Mouse (Mus musculus) MEL (cell line): ENCODE data around the gene Ly6g6d. TPM values are rescaled to one million over a fixed set of nuclear protein-coding genes. Genes with fewer than 3 reads are reported as not detected.

Experiments
- DNase-seq: peaks from one replicate; pipeline ENCODE4 v3.0.0; 2011; ENCODE audit warnings: low read depth, low spot score
- H3K27ac ChIP-seq: 2 replicates; pipeline ENCODE4 v1.5.1; 2012; ENCODE audit warnings: low read depth, mild to moderate bottlenecking, control low read depth, low read length, moderate library complexity; ENCODE audit not compliant: control insufficient read depth
- H3K27me3 ChIP-seq, 2 experiments: fragments of 150-350 bp in 1 of 2; sonication (generic) in 1 of 2; 2 replicates each; pipeline ENCODE4 v1.6.1; 2012; ENCODE audit warnings: low read length in 2 of 2, mild to moderate bottlenecking in 2 of 2, improper control_type of control experiment in 1 of 2, moderate library complexity in 1 of 2; ENCODE audit not compliant: insufficient read depth in 2 of 2, control insufficient read depth in 1 of 2
- H3K36me3 ChIP-seq, 2 experiments: 2 replicates each; pipeline ENCODE4 v1.6.1; 2012 to 2014; ENCODE audit warnings: low read length in 2 of 2, improper control_type of control experiment in 1 of 2, inconsistent platforms in 1 of 2, mild to moderate bottlenecking in 1 of 2; ENCODE audit not compliant: insufficient read depth in 2 of 2, control insufficient read depth in 1 of 2
- H3K4me1 ChIP-seq, 2 experiments: fragments of 150-350 bp in 1 of 2; sonication (generic) in 1 of 2; 2 replicates each; pipeline ENCODE4 v1.6.1; 2012; ENCODE audit warnings: low read length in 2 of 2, improper control_type of control experiment in 1 of 2, mild to moderate bottlenecking in 1 of 2; ENCODE audit not compliant: insufficient read depth in 2 of 2, control insufficient read depth in 1 of 2
- H3K4me3 ChIP-seq, 2 experiments: fragments of 150-350 bp in 1 of 2; sonication (generic) in 1 of 2; 2 replicates each; pipeline ENCODE4 v1.5.1; 2012; ENCODE audit warnings: low read depth in 2 of 2, low read length in 2 of 2, mild to moderate bottlenecking in 2 of 2, moderate library complexity in 2 of 2, control low read depth in 1 of 2, improper control_type of control experiment in 1 of 2; ENCODE audit not compliant: control insufficient read depth in 1 of 2, insufficient read depth in 1 of 2
- H3K79me2 ChIP-seq: 2 replicates; pipeline ENCODE4 v1.6.1; 2012; ENCODE audit warnings: mild to moderate bottlenecking, low read length, moderate library complexity; ENCODE audit not compliant: control insufficient read depth, poor library complexity, insufficient read depth
- H3K9ac ChIP-seq: 2 replicates; pipeline ENCODE4 v1.6.1; 2012; ENCODE audit warnings: low read depth, mild to moderate bottlenecking, control low read depth, low read length, moderate library complexity; ENCODE audit not compliant: control insufficient read depth, poor library complexity, severe bottlenecking
- H3K9me3 ChIP-seq: fragments of 150-350 bp; sonication (generic); replicated peaks from 2 replicates; pipeline ENCODE4 v1.6.1; 2012; ENCODE audit warnings: mild to moderate bottlenecking, low read length, improper control_type of control experiment, moderate library complexity; ENCODE audit not compliant: insufficient read depth
- BHLHE40 ChIP-seq: IDR thresholded peaks from 2 replicates; pipeline ENCODE4 v1.6.1; 2012; ENCODE audit warnings: low read depth, mild to moderate bottlenecking, inconsistent platforms, low read length, improper control_type of control experiment, borderline replicate concordance
- CHD1 ChIP-seq: IDR thresholded peaks from 2 replicates; pipeline ENCODE4 v1.6.1; 2012; ENCODE audit warnings: low read depth, mild to moderate bottlenecking, inconsistent platforms, low read length, improper control_type of control experiment
- CTCF ChIP-seq, 3 experiments: IDR thresholded peaks in 2 of 3; conservative IDR thresholded peaks in 1 of 3; 2 replicates each; pipeline ENCODE4 v1.5.1; 2011 to 2012; ENCODE audit warnings: low read length in 3 of 3, low read depth in 2 of 3, mild to moderate bottlenecking in 2 of 3, improper control_type of control experiment in 1 of 3, inconsistent platforms in 1 of 3, mixed read lengths in 1 of 3, moderate library complexity in 1 of 3; ENCODE audit not compliant: control insufficient read depth in 1 of 3, insufficient read depth in 1 of 3, poor library complexity in 1 of 3, severe bottlenecking in 1 of 3
- E2F4 ChIP-seq: IDR thresholded peaks from 2 replicates; pipeline ENCODE4 v1.6.1; 2011; ENCODE audit warnings: low read depth, low read length, improper control_type of control experiment, borderline replicate concordance
- ELF1 ChIP-seq: IDR thresholded peaks from 2 replicates; pipeline ENCODE4 v1.6.1; 2014; ENCODE audit warnings: low read depth, mild to moderate bottlenecking, inconsistent platforms, low read length, improper control_type of control experiment, moderate library complexity
- EP300 ChIP-seq, 2 experiments: IDR thresholded peaks; 2 replicates each; pipeline ENCODE4 v1.6.1; 2011; ENCODE audit warnings: improper control_type of control experiment in 2 of 2, low read length in 2 of 2, low read depth in 1 of 2, mild to moderate bottlenecking in 1 of 2
- ETS1 ChIP-seq: IDR thresholded peaks from 2 replicates; pipeline ENCODE4 v1.6.1; 2012; ENCODE audit warnings: low read depth, mild to moderate bottlenecking, inconsistent platforms, low read length, improper control_type of control experiment, moderate library complexity
- GABPA ChIP-seq: IDR thresholded peaks from 2 replicates; pipeline ENCODE4 v1.6.1; 2012; ENCODE audit warnings: low read depth, mild to moderate bottlenecking, inconsistent platforms, low read length, improper control_type of control experiment, moderate library complexity
- HCFC1 ChIP-seq: IDR thresholded peaks from 2 replicates; pipeline ENCODE4 v1.6.1; 2012; ENCODE audit warnings: low read depth, mild to moderate bottlenecking, inconsistent platforms, low read length, improper control_type of control experiment, moderate library complexity
- JUND ChIP-seq: IDR thresholded peaks from 2 replicates; pipeline ENCODE4 v1.6.1; 2011; ENCODE audit warnings: low read depth, mild to moderate bottlenecking, improper control_type of control experiment, low read length
- KAT2A ChIP-seq: conservative IDR thresholded peaks from 2 replicates; pipeline ENCODE4 v1.6.1; 2012; ENCODE audit warnings: low read depth, low read length, improper control_type of control experiment, inconsistent platforms
- MAFK ChIP-seq: IDR thresholded peaks from 2 replicates; pipeline ENCODE4 v1.6.1; 2011; ENCODE audit warnings: low read depth, mild to moderate bottlenecking, low read length, improper control_type of control experiment, borderline replicate concordance
- MAX ChIP-seq: IDR thresholded peaks from 2 replicates; pipeline ENCODE4 v1.6.1; 2011; ENCODE audit warnings: low read length, improper control_type of control experiment
- MEF2A ChIP-seq: IDR thresholded peaks from 2 replicates; pipeline ENCODE4 v1.6.1; 2014; ENCODE audit warnings: low read depth, mild to moderate bottlenecking, inconsistent platforms, low read length, improper control_type of control experiment; ENCODE audit not compliant: poor library complexity, insufficient replicate concordance, severe bottlenecking; ENCODE audit errors: extremely low read depth
- MXI1 ChIP-seq: IDR thresholded peaks from 2 replicates; pipeline ENCODE4 v1.6.1; 2011; ENCODE audit warnings: mild to moderate bottlenecking, low read depth, low read length, improper control_type of control experiment
- MYB ChIP-seq: IDR thresholded peaks from 2 replicates; pipeline ENCODE4 v1.6.1; 2011; ENCODE audit warnings: mild to moderate bottlenecking, low read depth, low read length, improper control_type of control experiment
- MYC ChIP-seq: IDR thresholded peaks from 2 replicates; pipeline ENCODE4 v1.6.1; 2011; ENCODE audit warnings: low read depth, mild to moderate bottlenecking, low read length, improper control_type of control experiment, moderate library complexity
- NELFE ChIP-seq: IDR thresholded peaks from 2 replicates; pipeline ENCODE4 v1.6.1; 2011; ENCODE audit warnings: low read depth, low read length, improper control_type of control experiment
- NRF1 ChIP-seq: IDR thresholded peaks from 2 replicates; pipeline ENCODE4 v1.6.1; 2014; ENCODE audit warnings: low read depth, mild to moderate bottlenecking, inconsistent platforms, low read length, improper control_type of control experiment, moderate library complexity; ENCODE audit not compliant: poor library complexity, insufficient read depth, severe bottlenecking
- POLR2A ChIP-seq, 2 experiments: IDR thresholded peaks; 2 replicates each; pipeline ENCODE4 v1.6.1; 2011 to 2012; ENCODE audit warnings: low read length in 2 of 2, mild to moderate bottlenecking in 2 of 2, control low read depth in 1 of 2, improper control_type of control experiment in 1 of 2, low read depth in 1 of 2, moderate library complexity in 1 of 2; ENCODE audit not compliant: control insufficient read depth in 1 of 2, insufficient read depth in 1 of 2, poor library complexity in 1 of 2
- POLR2AphosphoS2 ChIP-seq: IDR thresholded peaks from 2 replicates; pipeline ENCODE4 v1.6.1; 2011; ENCODE audit warnings: low read length, improper control_type of control experiment
- POLR2AphosphoS5 ChIP-seq: IDR thresholded peaks from 2 replicates; pipeline ENCODE4 v1.6.1; 2012; ENCODE audit warnings: low read depth, borderline replicate concordance, mild to moderate bottlenecking, inconsistent platforms, low read length, moderate library complexity, mixed read lengths
- RAD21 ChIP-seq: IDR thresholded peaks from 2 replicates; pipeline ENCODE4 v1.6.1; 2011; ENCODE audit warnings: mild to moderate bottlenecking, low read depth, low read length, improper control_type of control experiment
- RCOR1 ChIP-seq: IDR thresholded peaks from 2 replicates; pipeline ENCODE4 v1.6.1; 2012; ENCODE audit warnings: low read depth, mild to moderate bottlenecking, inconsistent platforms, low read length, improper control_type of control experiment
- SIN3A ChIP-seq: IDR thresholded peaks from 2 replicates; pipeline ENCODE4 v1.6.1; 2012; ENCODE audit warnings: low read length, improper control_type of control experiment, inconsistent platforms
- SMC3 ChIP-seq: IDR thresholded peaks from 2 replicates; pipeline ENCODE4 v1.6.1; 2011; ENCODE audit warnings: low read depth, low read length, improper control_type of control experiment
- TAL1 ChIP-seq: IDR thresholded peaks from 2 replicates; pipeline ENCODE4 v1.6.1; 2012; ENCODE audit warnings: mild to moderate bottlenecking, inconsistent platforms, low read length, moderate library complexity, mixed read lengths
- TBP ChIP-seq: IDR thresholded peaks from 2 replicates; pipeline ENCODE4 v1.8.0; 2011; ENCODE audit warnings: low read depth, low read length, improper control_type of control experiment
- TCF12 ChIP-seq: IDR thresholded peaks from 2 replicates; pipeline ENCODE4 v1.6.1; 2014; ENCODE audit warnings: low read depth, mild to moderate bottlenecking, inconsistent platforms, low read length, improper control_type of control experiment, moderate library complexity
- UBTF ChIP-seq: IDR thresholded peaks from 2 replicates; pipeline ENCODE4 v1.6.1; 2012; ENCODE audit warnings: low read depth, mild to moderate bottlenecking, inconsistent platforms, low read length, improper control_type of control experiment, moderate library complexity, borderline replicate concordance; ENCODE audit not compliant: insufficient read depth
- USF1 ChIP-seq: IDR thresholded peaks from 2 replicates; pipeline ENCODE4 v1.6.1; 2014; ENCODE audit warnings: low read depth, mild to moderate bottlenecking, inconsistent platforms, low read length, improper control_type of control experiment, moderate library complexity
- USF2 ChIP-seq, 2 experiments: IDR thresholded peaks; 2 replicates each; pipeline ENCODE4 v1.6.1; 2011 to 2012; ENCODE audit warnings: improper control_type of control experiment in 2 of 2, low read length in 2 of 2, borderline replicate concordance in 1 of 2, inconsistent platforms in 1 of 2, low read depth in 1 of 2, mild to moderate bottlenecking in 1 of 2; ENCODE audit not compliant: insufficient read depth in 1 of 2
- ZC3H11A ChIP-seq: IDR thresholded peaks from 2 replicates; pipeline ENCODE4 v1.6.1; 2012; ENCODE audit warnings: low read depth, mild to moderate bottlenecking, inconsistent platforms, low read length, improper control_type of control experiment
- ZKSCAN1 ChIP-seq: IDR thresholded peaks from 2 replicates; pipeline ENCODE4 v1.6.1; 2012; ENCODE audit warnings: low read depth, mild to moderate bottlenecking, inconsistent platforms, low read length, improper control_type of control experiment, moderate library complexity
- ZNF384 ChIP-seq: IDR thresholded peaks from 2 replicates; pipeline ENCODE4 v1.6.1; 2012; ENCODE audit warnings: low read depth, mild to moderate bottlenecking, inconsistent platforms, low read length, improper control_type of control experiment
- polyA plus RNA-seq, 2 experiments: library from polyadenylated mRNA; stranded (reverse) in 1 of 2; unstranded in 1 of 2; fragments of >175 nt in 1 of 2; fragments of >200 nt in 1 of 2; gene quantifications; 2 replicates each; pipeline versions ENCODE4 v1.2.1 to v1.2.4; 2012; ENCODE audit warnings: low replicate concordance in 2 of 2, low read depth in 1 of 2; ENCODE audit not compliant: insufficient read length in 2 of 2, insufficient read depth in 1 of 2, missing spikeins in 1 of 2
- total RNA-seq: library from RNA; depleted of rRNA; stranded (reverse); fragments of 300-350 nt; gene quantifications from 2 replicates; pipeline ENCODE4 v1.2.3, GENCODE M21; 2012

Ly6g6d gene
- total and polyA plus RNA-seq, 3 experiments = 4.4 to 5.5 TPM; not detected in 1

DNA sequence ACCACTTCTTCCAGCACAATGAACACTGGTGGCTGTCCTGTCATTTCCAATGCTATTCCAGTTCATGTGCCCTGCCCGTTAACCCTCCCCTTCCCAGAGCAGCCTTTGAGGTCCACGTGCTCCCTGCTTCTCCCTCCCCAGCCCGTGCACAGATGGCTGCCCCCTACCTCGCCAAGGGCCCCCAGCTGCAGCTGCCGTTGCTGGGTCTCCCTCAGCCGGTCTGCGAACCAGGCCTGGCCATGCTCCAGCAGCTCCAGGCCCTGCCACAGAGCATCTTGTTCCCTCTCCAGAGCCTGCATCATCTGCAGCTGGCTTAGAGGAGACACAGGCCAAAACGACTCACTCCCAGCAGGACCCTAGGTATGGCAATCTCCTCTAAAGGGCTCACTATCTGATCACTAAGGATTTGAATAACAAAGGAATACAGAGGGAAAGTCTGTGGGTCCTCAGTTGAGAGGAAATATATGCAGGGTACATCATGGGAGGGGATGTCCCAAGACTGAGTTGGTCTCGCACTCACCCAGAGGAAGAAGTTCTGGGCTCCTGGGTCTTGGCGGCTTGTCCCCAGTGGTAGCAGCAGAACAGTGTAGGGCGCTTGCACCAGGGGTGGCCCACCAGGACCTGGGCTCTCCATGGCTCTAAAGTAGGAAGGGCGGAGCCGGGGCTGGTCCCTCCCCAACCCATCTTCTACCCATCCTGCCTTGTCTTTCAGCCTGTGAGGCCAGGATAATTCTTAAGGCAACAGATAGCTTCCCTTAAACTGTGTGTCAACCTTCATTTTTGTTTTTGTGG lies 50.4 kb downstream of the Ly6g6d start, which contains the start of gene Sapcd1:
TSS of gene Sapcd1 (minus strand) at position 740 of the 792 bp plus-strand sequence.
- Histone ChIP-seq H3K9ac (peak within 1 kb of the TSS; percentile 77), H3K36me3 (peaks cover 0 to 43% of the 10 kb centered on the region in 2 experiments; a peak in 2 of 4 replicates), H3K9me3 (no peaks in the 10 kb centered on the region), H3K4me3 (peak within 1 kb of the TSS; percentile 66 to 69), H3K79me2 (peaks cover 39% of the 10 kb centered on the region), H3K27ac (peak within 1 kb of the TSS; percentile 85), H3K27me3 (no peaks in the 10 kb centered on the region), H3K4me1 (peaks cover 17 to 49% of the 10 kb centered on the region in 2 experiments; a peak in 3 of 4 replicates)
- peak; percentile 88 for DNase-seq
- TF ChIP-seq BHLHE40 (no peak), MEF2A (no peak), ELF1 (no peak), MYC (0 out of 2 replicates have a peak, but pooled peaks have one; percentile 51), MYB (no peak), MXI1 (0 out of 2 replicates have a peak, but pooled peaks have one; percentile 20), CTCF (IDR thresholded peaks at IDR 0.05 in 2 of 3, conservative IDR thresholded peaks at IDR 0.05 in 1 of 3; ENCODE audit: control insufficient read depth in 1 of 3, insufficient read depth in 1 of 3, low read depth in 2 of 3, low read length in 3 of 3, poor library complexity in 1 of 3, severe bottlenecking in 1 of 3) (no peak), ZKSCAN1 (no peak), RCOR1 (no peak), HCFC1 (no peak), SIN3A (peak; percentile 38; the same call in 1 of the 2 replicates), POLR2A (IDR thresholded peaks at IDR 0.05; ENCODE audit: control insufficient read depth in 1 of 2, insufficient read depth in 1 of 2, low read depth in 1 of 2, low read length in 2 of 2, poor library complexity in 1 of 2) (peak; percentile 37 to 86; a peak in 2 of 4 replicates), E2F4 (no peak), NRF1 (no peak), EP300 (IDR thresholded peaks at IDR 0.05; ENCODE audit: low read depth in 1 of 2, low read length in 2 of 2) (peak in 1 of 2 experiments; percentile 59; a peak in 1 of 4 replicates), ZC3H11A (no peak), RAD21 (no peak), POLR2AphosphoS5 (no peak), JUND (no peak), NELFE (peak; percentile 73; the same call in 1 of the 2 replicates), ZNF384 (no peak), SMC3 (no peak), USF2 (IDR thresholded peaks at IDR 0.05; ENCODE audit: borderline replicate concordance in 1 of 2, insufficient read depth in 1 of 2, low read depth in 1 of 2, low read length in 2 of 2) (no peak), ETS1 (0 out of 2 replicates have a peak, but pooled peaks have one; percentile 7), MAFK (no peak), CHD1 (no peak), KAT2A (no peak), USF1 (0 out of 2 replicates have a peak, but pooled peaks have one; percentile 9), TAL1 (no peak), TBP (peak; percentile 88), UBTF (no peak), MAX (peak; percentile 67), TCF12 (peak; percentile 41; the same call in 1 of the 2 replicates), GABPA (no peak), POLR2AphosphoS2 (peak; percentile 46; the same call in 1 of the 2 replicates)
